Mouse (Mus musculus): ENCODE data around the gene Irak4. TPM values are rescaled to one million over a fixed set of nuclear protein-coding genes. Genes with fewer than 3 reads are reported as not detected.

Gene Irak4
- total and polyA plus RNA-seq, 3 experiments = 6.7 to 9.4 TPM; not detected in 1

DNA sequence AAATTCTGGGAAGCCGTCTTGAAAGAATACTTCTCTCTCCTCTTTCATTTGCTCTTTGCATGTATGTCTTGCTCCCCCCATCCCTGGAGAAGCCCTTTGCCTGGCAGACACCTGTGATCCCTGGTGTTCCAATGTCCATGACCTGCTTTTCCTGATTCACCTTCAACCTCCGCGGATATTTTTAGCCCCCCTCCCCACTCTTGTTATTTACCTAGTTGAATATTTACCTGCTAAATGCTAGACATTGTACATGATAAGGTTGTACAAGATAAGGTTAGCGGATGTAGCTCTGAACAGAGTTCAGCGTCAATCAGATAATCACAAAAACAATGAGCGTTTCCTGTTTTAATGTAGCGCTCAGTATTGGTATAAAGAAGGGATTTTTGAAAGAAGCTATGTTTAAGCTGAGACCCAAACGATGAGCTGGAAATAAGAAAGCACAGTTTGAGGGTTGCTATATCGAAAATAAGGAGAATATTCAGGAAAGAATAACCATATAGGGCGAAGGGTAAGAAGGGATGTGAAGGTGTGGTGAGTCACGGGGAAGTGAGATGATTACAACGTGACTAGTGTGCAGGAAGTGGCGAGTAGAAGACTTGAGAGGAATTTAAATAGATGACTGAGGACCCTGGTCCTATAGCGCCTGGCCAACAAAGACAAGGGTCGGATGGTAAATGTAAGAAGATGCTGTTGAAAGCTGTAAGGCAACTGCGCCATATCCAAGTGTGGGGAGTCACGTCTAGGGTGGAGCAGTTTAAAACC, 15.6 kb downstream of the Irak4 start:
- Histone ChIP-seq H3K79me2 (ENCODE audit: control insufficient read depth, insufficient read depth, low read length, poor library complexity) (no peaks in the 10 kb centered on the region), H3K4me3 (ENCODE audit: control insufficient read depth in 1 of 2, insufficient read depth in 1 of 2, low read depth in 2 of 2, low read length in 2 of 2) (no peak overlapping the region), H3K9me3 (replicated peaks; ENCODE audit: insufficient read depth, low read length) (no peaks in the 10 kb centered on the region), H3K27ac (ENCODE audit: control insufficient read depth, low read depth, low read length) (no peak overlapping the region), H3K27me3 (ENCODE audit: control insufficient read depth in 1 of 2, insufficient read depth in 2 of 2, low read length in 2 of 2) (no peaks in the 10 kb centered on the region), H3K9ac (ENCODE audit: control insufficient read depth, low read depth, low read length, poor library complexity, severe bottlenecking) (no peak overlapping the region), H3K4me1 (ENCODE audit: control insufficient read depth in 1 of 2, insufficient read depth in 2 of 2, low read length in 2 of 2) (no peaks in the 10 kb centered on the region), H3K36me3 (ENCODE audit: control insufficient read depth in 1 of 2, insufficient read depth in 2 of 2, low read length in 2 of 2) (no peaks in the 10 kb centered on the region)
- DNase-seq (ENCODE audit: low read depth, low spot score) = no peak
- TF ChIP-seq GABPA (IDR thresholded peaks at IDR 0.05; ENCODE audit: low read depth, low read length) = no peak
- TF ChIP-seq POLR2AphosphoS5 (IDR thresholded peaks at IDR 0.05; ENCODE audit: borderline replicate concordance, low read depth, low read length) = no peak
- no peak for TF ChIP-seq USF1 (IDR thresholded peaks at IDR 0.05; ENCODE audit: low read depth, low read length)
- TF ChIP-seq CTCF (IDR thresholded peaks at IDR 0.05 in 2 of 3, conservative IDR thresholded peaks at IDR 0.05 in 1 of 3; ENCODE audit: control insufficient read depth in 1 of 3, insufficient read depth in 1 of 3, low read depth in 2 of 3, low read length in 3 of 3, poor library complexity in 1 of 3, severe bottlenecking in 1 of 3) = no peak
- TF ChIP-seq NRF1 (IDR thresholded peaks at IDR 0.05; ENCODE audit: insufficient read depth, low read depth, low read length, poor library complexity, severe bottlenecking) = no peak

DNA sequence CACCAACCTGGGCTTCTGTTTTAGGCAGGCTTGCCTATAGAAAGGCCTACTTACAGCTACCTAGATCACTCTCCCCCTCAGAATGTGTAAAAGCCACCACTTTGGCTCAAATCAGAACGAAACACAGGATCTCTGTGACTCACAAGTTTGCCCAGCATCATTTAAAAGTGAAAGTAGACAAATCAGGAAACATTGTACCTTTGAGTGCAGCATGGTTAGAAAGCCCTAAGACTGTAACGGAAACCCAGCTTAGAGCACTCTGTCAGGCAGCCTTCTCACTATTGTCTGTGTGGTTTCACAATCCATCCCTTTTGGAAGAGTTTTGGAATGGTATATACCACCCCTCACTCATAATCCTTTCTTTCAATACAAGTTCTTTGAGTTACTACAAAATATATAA, 21.5 kb downstream of the Irak4 start:
- H3K36me3 ChIP-seq (ENCODE audit: control insufficient read depth in 1 of 2, insufficient read depth in 2 of 2, low read length in 2 of 2) = no peaks in the 10 kb centered on the region
- H3K4me1 ChIP-seq (ENCODE audit: control insufficient read depth in 1 of 2, insufficient read depth in 2 of 2, low read length in 2 of 2) = no peaks in the 10 kb centered on the region
- no peak overlapping the region for H3K9ac ChIP-seq (ENCODE audit: control insufficient read depth, low read depth, low read length, poor library complexity, severe bottlenecking)
- H3K9me3 ChIP-seq (replicated peaks; ENCODE audit: insufficient read depth, low read length) = no peaks in the 10 kb centered on the region
- H3K27me3 ChIP-seq (ENCODE audit: control insufficient read depth in 1 of 2, insufficient read depth in 2 of 2, low read length in 2 of 2) = no peaks in the 10 kb centered on the region
- TF ChIP-seq RCOR1 (IDR thresholded peaks at IDR 0.05; ENCODE audit: low read depth, low read length) = no peak
- TF ChIP-seq E2F4 (IDR thresholded peaks at IDR 0.05; ENCODE audit: borderline replicate concordance, low read depth, low read length) = no peak
- TF ChIP-seq BHLHE40 (IDR thresholded peaks at IDR 0.05; ENCODE audit: borderline replicate concordance, low read depth, low read length) = no peak
- no peak for TF ChIP-seq ELF1 (IDR thresholded peaks at IDR 0.05; ENCODE audit: low read depth, low read length)
- TF ChIP-seq ZMIZ1 (IDR thresholded peaks at IDR 0.05; ENCODE audit: low read depth, low read length) = no peak
- TF ChIP-seq MYC (IDR thresholded peaks at IDR 0.05; ENCODE audit: low read depth, low read length) = no peak
- no peak for TF ChIP-seq JUND (IDR thresholded peaks at IDR 0.05; ENCODE audit: low read depth, low read length)
- no peak for TF ChIP-seq MAX (IDR thresholded peaks at IDR 0.05; ENCODE audit: low read length)
- H3K79me2 ChIP-seq (ENCODE audit: control insufficient read depth, insufficient read depth, low read length, poor library complexity) = no peaks in the 10 kb centered on the region
- DNase-seq (ENCODE audit: low read depth, low spot score) = no peak
- H3K4me3 ChIP-seq (ENCODE audit: control insufficient read depth in 1 of 2, insufficient read depth in 1 of 2, low read depth in 2 of 2, low read length in 2 of 2) = no peak overlapping the region
- H3K27ac ChIP-seq (ENCODE audit: control insufficient read depth, low read depth, low read length) = no peak overlapping the region

DNA sequence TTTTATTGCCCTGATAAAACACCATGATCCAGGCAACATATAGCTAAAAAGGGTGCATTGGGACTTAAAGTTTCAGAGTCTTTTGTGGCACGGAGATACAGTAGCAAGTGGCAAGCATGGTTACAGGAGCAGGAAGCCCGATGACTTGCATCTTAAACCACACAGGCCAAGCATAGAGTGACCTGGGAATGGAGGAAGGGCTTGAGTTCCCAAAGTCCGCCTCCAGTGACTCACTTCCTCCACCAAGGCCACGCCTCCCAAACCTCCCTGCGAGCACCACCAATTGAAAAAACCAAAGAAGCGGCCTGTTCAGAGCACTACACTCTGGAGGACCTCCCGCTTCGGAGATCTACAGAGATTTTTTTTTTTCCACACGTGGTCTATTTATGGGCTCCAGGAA, 22.4 kb downstream of the Irak4 start:
- Histone ChIP-seq H3K9ac (ENCODE audit: control insufficient read depth, low read depth, low read length, poor library complexity, severe bottlenecking) (peak overlapping the region; percentile 31), H3K79me2 (ENCODE audit: control insufficient read depth, insufficient read depth, low read length, poor library complexity) (no peaks in the 10 kb centered on the region), H3K4me1 (ENCODE audit: control insufficient read depth in 1 of 2, insufficient read depth in 2 of 2, low read length in 2 of 2) (no peaks in the 10 kb centered on the region), H3K9me3 (replicated peaks; ENCODE audit: insufficient read depth, low read length) (no peaks in the 10 kb centered on the region), H3K4me3 (ENCODE audit: control insufficient read depth in 1 of 2, insufficient read depth in 1 of 2, low read depth in 2 of 2, low read length in 2 of 2) (peak overlapping the region; percentile 32 to 33), H3K36me3 (ENCODE audit: control insufficient read depth in 1 of 2, insufficient read depth in 2 of 2, low read length in 2 of 2) (no peaks in the 10 kb centered on the region), H3K27ac (ENCODE audit: control insufficient read depth, low read depth, low read length) (0 out of 2 replicates have a peak overlapping the region, but pooled peaks have one; percentile 15), H3K27me3 (ENCODE audit: control insufficient read depth in 1 of 2, insufficient read depth in 2 of 2, low read length in 2 of 2) (no peaks in the 10 kb centered on the region)
- peak; percentile 85 for DNase-seq (ENCODE audit: low read depth, low spot score)
- TF ChIP-seq GABPA (IDR thresholded peaks at IDR 0.05; ENCODE audit: low read depth, low read length) = no peak
- peak; percentile 28; the same call in 1 of the 2 replicates for TF ChIP-seq POLR2AphosphoS2 (IDR thresholded peaks at IDR 0.05; ENCODE audit: low read length)
- TF ChIP-seq ZC3H11A (IDR thresholded peaks at IDR 0.05; ENCODE audit: low read depth, low read length) = no peak
- TF ChIP-seq UBTF (IDR thresholded peaks at IDR 0.05; ENCODE audit: borderline replicate concordance, insufficient read depth, low read depth, low read length) = no peak
- no peak for TF ChIP-seq CTCF (IDR thresholded peaks at IDR 0.05 in 2 of 3, conservative IDR thresholded peaks at IDR 0.05 in 1 of 3; ENCODE audit: control insufficient read depth in 1 of 3, insufficient read depth in 1 of 3, low read depth in 2 of 3, low read length in 3 of 3, poor library complexity in 1 of 3, severe bottlenecking in 1 of 3)
- no peak for TF ChIP-seq KAT2A (conservative IDR thresholded peaks at IDR 0.05; ENCODE audit: low read depth, low read length)
- TF ChIP-seq HCFC1 (IDR thresholded peaks at IDR 0.05; ENCODE audit: low read depth, low read length) = no peak
- TF ChIP-seq MEF2A (IDR thresholded peaks at IDR 0.05; ENCODE audit: extremely low read depth, insufficient replicate concordance, low read depth, low read length, poor library complexity, severe bottlenecking) = no peak
- no peak for TF ChIP-seq CHD2 (IDR thresholded peaks at IDR 0.05; ENCODE audit: low read length)
- TF ChIP-seq ZNF384 (IDR thresholded peaks at IDR 0.05; ENCODE audit: low read depth, low read length) = 0 out of 2 replicates have a peak, but pooled peaks have one; percentile 23
- TF ChIP-seq JUND (IDR thresholded peaks at IDR 0.05; ENCODE audit: low read depth, low read length) = no peak
- TF ChIP-seq MXI1 (IDR thresholded peaks at IDR 0.05; ENCODE audit: low read depth, low read length) = no peak
- no peak for TF ChIP-seq TAL1 (IDR thresholded peaks at IDR 0.05; ENCODE audit: low read length)
- no peak for TF ChIP-seq ZMIZ1 (IDR thresholded peaks at IDR 0.05; ENCODE audit: low read depth, low read length)
- no peak for TF ChIP-seq GATA1 (IDR thresholded peaks at IDR 0.05; ENCODE audit: low read depth, low read length)
